Mouse (Mus musculus) neural tube, embryonic 15.5 days (tissue): ENCODE measurements around the gene Smyd3. TPM values are rescaled to one million over a fixed set of nuclear protein-coding genes. Genes with fewer than 3 reads are reported as not detected.

Experiments
- ATAC-seq: fragments of 200-750 bp; cut with Nextera tagmentation; 2 replicates; pipeline ENCODE4 v1.8.0; 2017; ENCODE audit warnings: mild to moderate bottlenecking, moderate TSS enrichment, moderate library complexity; ENCODE audit not compliant: low FRiP score
- H3K27ac ChIP-seq: fragments of 300-500 bp; sonication (generic); replicated peaks from 2 replicates; pipeline ENCODE4 v1.5.1; 2015; ENCODE audit warnings: mild to moderate bottlenecking, inconsistent platforms
- H3K27me3 ChIP-seq: fragments of 300-500 bp; sonication (generic); replicated peaks from 2 replicates; pipeline ENCODE4 v1.6.1; 2015; ENCODE audit warnings: inconsistent platforms
- H3K36me3 ChIP-seq: fragments of 300-500 bp; sonication (generic); 2 replicates; pipeline ENCODE4 v1.6.1; 2015; ENCODE audit warnings: inconsistent platforms
- H3K4me1 ChIP-seq: fragments of 300-500 bp; sonication (generic); 2 replicates; pipeline ENCODE4 v1.6.1; 2015; ENCODE audit warnings: inconsistent platforms
- H3K4me2 ChIP-seq: fragments of 300-500 bp; sonication (generic); 2 replicates; pipeline ENCODE4 v1.6.1; 2015; ENCODE audit warnings: inconsistent platforms, mild to moderate bottlenecking, moderate library complexity
- H3K4me3 ChIP-seq: fragments of 300-500 bp; sonication (generic); replicated peaks from 2 replicates; pipeline ENCODE4 v1.5.1; 2015; ENCODE audit warnings: mild to moderate bottlenecking, inconsistent platforms
- H3K9ac ChIP-seq: fragments of 300-500 bp; sonication (generic); replicated peaks from 2 replicates; pipeline ENCODE4 v1.6.1; 2015; ENCODE audit warnings: mild to moderate bottlenecking, inconsistent platforms
- H3K9me3 ChIP-seq: fragments of 300-500 bp; sonication (generic); replicated peaks from 2 replicates; pipeline ENCODE4 v1.6.1; 2016; ENCODE audit warnings: inconsistent platforms
- WGBS: fragments of 180-500 bp; shearing (Covaris S2); methylation state at CpG from one replicate; pipeline ENCODE4 v1.1.7; 2015; ENCODE audit warnings: mixed read lengths; 5-methylcytosine and 5-hydroxymethylcytosine counted together
- polyA plus RNA-seq: library from polyadenylated mRNA; unstranded; fragments of >200 nt; fragmentation: Nextera tagmentation; extraction: Ambion mirVana; gene quantifications from 2 replicates; pipeline ENCODE4 v1.2.1, GENCODE M21; 2015

Gene Smyd3
- polyA plus RNA-seq, 1 experiment from 2014 or later = 26.0 TPM

GRCm38 (mm10) chr1:179277346-179277745 lies 240.5 kb downstream of the Smyd3 start:
- WGBS = 90% methylated on average over 9 of the region's 9 CpGs
- Histone ChIP-seq H3K27me3 (no peaks in the 10 kb centered on the region), H3K9me3 (no peaks in the 10 kb centered on the region), H3K4me2 (no peak overlapping the region), H3K4me3 (no peak overlapping the region), H3K9ac (no peak overlapping the region), H3K4me1 (0 out of 2 replicates have a peak, but pooled peaks cover 11% of the 10 kb centered on the region), H3K27ac (no peak overlapping the region), H3K36me3 (no peaks in the 10 kb centered on the region)
- ATAC-seq = no peak

GRCm38 (mm10) chr1:179276866-179277265 lies 241.0 kb downstream of the Smyd3 start:
- H3K9me3 ChIP-seq = no peaks in the 10 kb centered on the region
- no peak overlapping the region for H3K4me2 ChIP-seq
- 0 out of 2 replicates have a peak, but pooled peaks cover 6% of the 10 kb centered on the region for H3K4me1 ChIP-seq
- ATAC-seq = no peak
- no peaks in the 10 kb centered on the region for H3K27me3 ChIP-seq
- no peak overlapping the region for H3K9ac ChIP-seq
- no peak overlapping the region for H3K4me3 ChIP-seq
- no peaks in the 10 kb centered on the region for H3K36me3 ChIP-seq
- 93% methylated on average over 1 of the region's 1 CpGs for WGBS
- no peak overlapping the region for H3K27ac ChIP-seq

- 86% methylated on average over 4 of the region's 4 CpGs for WGBS
- Histone ChIP-seq H3K9ac (no peak overlapping the region), H3K27me3 (no peaks in the 10 kb centered on the region), H3K4me2 (no peak overlapping the region), H3K27ac (no peak overlapping the region), H3K4me3 (no peak overlapping the region), H3K9me3 (no peaks in the 10 kb centered on the region), H3K4me1 (no peaks in the 10 kb centered on the region), H3K36me3 (no peaks in the 10 kb centered on the region)
- ATAC-seq = no peak
These were observed 244.9 kb downstream of the Smyd3 start for GRCm38 (mm10) chr1:179272926-179273325.

GRCm38 (mm10) chr1:179272351-179272750 lies 245.5 kb downstream of the Smyd3 start:
- Histone ChIP-seq H3K4me2 (no peak overlapping the region), H3K4me3 (no peak overlapping the region), H3K27ac (no peak overlapping the region), H3K9me3 (no peaks in the 10 kb centered on the region), H3K36me3 (no peaks in the 10 kb centered on the region), H3K27me3 (no peaks in the 10 kb centered on the region), H3K9ac (no peak overlapping the region), H3K4me1 (no peaks in the 10 kb centered on the region)
- no peak for ATAC-seq

GRCm38 (mm10) chr1:179266936-179267335 lies 250.9 kb downstream of the Smyd3 start:
- Histone ChIP-seq H3K36me3 (no peaks in the 10 kb centered on the region), H3K4me2 (no peak overlapping the region), H3K9ac (no peak overlapping the region), H3K9me3 (no peaks in the 10 kb centered on the region), H3K4me1 (peaks cover 8% of the 10 kb centered on the region), H3K27me3 (no peaks in the 10 kb centered on the region), H3K27ac (no peak overlapping the region), H3K4me3 (no peak overlapping the region)
- WGBS = 63% methylated on average over 3 of the region's 3 CpGs
- ATAC-seq = no peak

- 21% methylated on average over 11 of the region's 11 CpGs for WGBS
- peak overlapping the region; percentile 73 for H3K27ac ChIP-seq
- H3K4me3 ChIP-seq = no peak overlapping the region
- no peaks in the 10 kb centered on the region for H3K36me3 ChIP-seq
- H3K4me2 ChIP-seq = no peak overlapping the region; the same call in 1 of the 2 replicates
- no peaks in the 10 kb centered on the region for H3K9me3 ChIP-seq
- no peaks in the 10 kb centered on the region for H3K27me3 ChIP-seq
- ATAC-seq = peak; percentile 77
- peaks cover 20% of the 10 kb centered on the region for H3K4me1 ChIP-seq
- no peak overlapping the region; the same call in 1 of the 2 replicates for H3K9ac ChIP-seq
These were observed 256.3 kb downstream of the Smyd3 start for GRCm38 (mm10) chr1:179261496-179261966.

GRCm38 (mm10) chr1:179255826-179256512 lies 261.9 kb downstream of the Smyd3 start:
- Histone ChIP-seq H3K4me3 (no peak overlapping the region), H3K27me3 (no peaks in the 10 kb centered on the region), H3K9me3 (no peaks in the 10 kb centered on the region), H3K4me1 (peaks cover 11% of the 10 kb centered on the region), H3K4me2 (no peak overlapping the region), H3K27ac (no peak overlapping the region), H3K9ac (no peak overlapping the region), H3K36me3 (no peaks in the 10 kb centered on the region)
- ATAC-seq = no peak
- 91% methylated on average over 11 of the region's 11 CpGs for WGBS

- no peak for ATAC-seq
- H3K9me3 ChIP-seq = no peaks in the 10 kb centered on the region
These were observed 263.3 kb downstream of the Smyd3 start for GRCm38 (mm10) chr1:179254531-179254930.

GRCm38 (mm10) chr1:179252611-179253010 lies 265.2 kb downstream of the Smyd3 start:
- H3K36me3 ChIP-seq = no peaks in the 10 kb centered on the region
- ATAC-seq = no peak
- H3K9ac ChIP-seq = no peak overlapping the region
- no peak overlapping the region for H3K4me3 ChIP-seq
- H3K4me1 ChIP-seq = peaks cover 19% of the 10 kb centered on the region
- H3K27ac ChIP-seq = no peak overlapping the region
- H3K9me3 ChIP-seq = no peaks in the 10 kb centered on the region
- no peaks in the 10 kb centered on the region for H3K27me3 ChIP-seq
- WGBS = 76% methylated on average over 4 of the region's 4 CpGs
- no peak overlapping the region for H3K4me2 ChIP-seq

More at GRCm38 (mm10) chr1:179254531-179254930, 263.3 kb downstream of the Smyd3 start:
- peaks cover 9% of the 10 kb centered on the region for H3K4me1 ChIP-seq
- no peaks in the 10 kb centered on the region for H3K27me3 ChIP-seq
- no peak overlapping the region for H3K9ac ChIP-seq
- no peaks in the 10 kb centered on the region for H3K36me3 ChIP-seq
- H3K27ac ChIP-seq = no peak overlapping the region
- WGBS = 16% methylated on average over 3 of the region's 3 CpGs
- no peak overlapping the region for H3K4me3 ChIP-seq
- no peak overlapping the region for H3K4me2 ChIP-seq

- no peak for ATAC-seq
- 96% methylated on average over 3 of the region's 3 CpGs for WGBS
- no peak overlapping the region for H3K9ac ChIP-seq
These were observed 267.5 kb downstream of the Smyd3 start for GRCm38 (mm10) chr1:179250388-179250787.

GRCm38 (mm10) chr1:179243554-179243953 lies 274.3 kb downstream of the Smyd3 start:
- no peak for ATAC-seq

More at GRCm38 (mm10) chr1:179250388-179250787, 267.5 kb downstream of the Smyd3 start:
- H3K27ac ChIP-seq = no peak overlapping the region
- H3K27me3 ChIP-seq = no peaks in the 10 kb centered on the region
- peaks cover 19% of the 10 kb centered on the region for H3K4me1 ChIP-seq
- H3K4me2 ChIP-seq = no peak overlapping the region
- no peaks in the 10 kb centered on the region for H3K9me3 ChIP-seq
- H3K4me3 ChIP-seq = no peak overlapping the region
- H3K36me3 ChIP-seq = no peaks in the 10 kb centered on the region

GRCm38 (mm10) chr1:179240663-179241279 lies 277.1 kb downstream of the Smyd3 start:
- Histone ChIP-seq H3K36me3 (no peaks in the 10 kb centered on the region), H3K9me3 (no peaks in the 10 kb centered on the region), H3K27me3 (no peaks in the 10 kb centered on the region), H3K4me2 (no peak overlapping the region), H3K4me3 (no peak overlapping the region), H3K27ac (no peak overlapping the region), H3K4me1 (no peaks in the 10 kb centered on the region), H3K9ac (no peak overlapping the region)
- ATAC-seq = no peak
- WGBS = 79% methylated on average over 6 of the region's 6 CpGs

More at GRCm38 (mm10) chr1:179243554-179243953, 274.3 kb downstream of the Smyd3 start:
- Histone ChIP-seq H3K36me3 (no peaks in the 10 kb centered on the region), H3K4me2 (no peak overlapping the region), H3K4me3 (no peak overlapping the region), H3K9me3 (no peaks in the 10 kb centered on the region), H3K27ac (no peak overlapping the region), H3K27me3 (no peaks in the 10 kb centered on the region), H3K9ac (no peak overlapping the region), H3K4me1 (0 out of 2 replicates have a peak, but pooled peaks cover 2% of the 10 kb centered on the region)
- 77% methylated on average over 8 of the region's 8 CpGs for WGBS
